Mouse (Mus musculus) Patski (cell line): ENCODE results near the gene Neurl3. TPM values are rescaled to one million over a fixed set of nuclear protein-coding genes. Genes with fewer than 3 reads are reported as not detected.

Experiments used
- ATAC-seq: fragments of 100-300 bp; one replicate; pipeline ENCODE4 v1.8.0; 2021
- CTCF ChIA-PET: fragments of 350-600 bp; sonication (Branson Sonifier 250); formaldehyde crosslinking; loops from one replicate; lab custom pipeline; 2022; ENCODE audit warnings: inconsistent platforms; lab: Charles Lee
- POLR2A ChIA-PET: fragments of 350-600 bp; sonication (Branson Sonifier 250); formaldehyde crosslinking; loops from one replicate; lab custom pipeline; 2022; ENCODE audit warnings: antibody characterized with exemption, inconsistent platforms; lab: Charles Lee
- DNase-seq: peaks from one replicate; pipeline ENCODE4 v3.0.0-alpha.2; 2011; ENCODE audit warnings: low read depth, low spot score
- H3K27me3 ChIP-seq: fragments of 371-371 bp; one replicate; pipeline ENCODE4 v1.5.1; 2021
- CTCF ChIP-seq: fragments of 100-300 bp; IDR thresholded peaks from one replicate; pipeline ENCODE4 v1.5.1; 2021
- in situ Hi-C: fragments of 300-500 bp; cut with MboI; formaldehyde crosslinking; loops from 3 replicates; pipeline ENCODE4 v1.11.1; 2018; ENCODE audit warnings: low pct_unique_long_range_greater_than_20kb, mixed read lengths
- polyA plus RNA-seq: library from polyadenylated mRNA; unstranded; gene quantifications from one replicate; pipeline ENCODE4 v1.2.3, GENCODE M21; 2021

Gene Neurl3
- polyA plus RNA-seq, 1 experiment from 2014 or later = 2.7 TPM

DNA sequence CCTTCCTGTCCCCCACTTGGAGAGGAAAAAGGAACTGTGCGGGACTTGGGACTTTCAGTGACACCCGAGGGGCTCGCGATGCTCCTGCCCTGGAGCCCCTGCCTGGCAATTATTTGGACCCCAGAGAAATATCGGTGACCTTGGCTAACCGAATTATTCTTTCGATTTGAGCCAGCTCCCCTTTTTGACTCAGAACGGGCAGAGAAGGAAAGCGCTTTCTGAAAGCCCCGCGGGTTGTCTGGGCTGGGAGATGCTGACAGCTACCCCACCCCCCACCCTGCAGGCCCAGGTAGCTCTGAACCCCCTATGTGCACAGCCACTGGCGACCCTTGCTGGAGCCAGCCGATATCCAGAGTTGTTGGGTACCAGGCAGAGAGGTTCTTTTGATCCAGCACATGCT, 24.6 kb upstream of the Neurl3 start:
- H3K27me3 ChIP-seq = peaks cover 7% of the 10 kb centered on the region

DNA sequence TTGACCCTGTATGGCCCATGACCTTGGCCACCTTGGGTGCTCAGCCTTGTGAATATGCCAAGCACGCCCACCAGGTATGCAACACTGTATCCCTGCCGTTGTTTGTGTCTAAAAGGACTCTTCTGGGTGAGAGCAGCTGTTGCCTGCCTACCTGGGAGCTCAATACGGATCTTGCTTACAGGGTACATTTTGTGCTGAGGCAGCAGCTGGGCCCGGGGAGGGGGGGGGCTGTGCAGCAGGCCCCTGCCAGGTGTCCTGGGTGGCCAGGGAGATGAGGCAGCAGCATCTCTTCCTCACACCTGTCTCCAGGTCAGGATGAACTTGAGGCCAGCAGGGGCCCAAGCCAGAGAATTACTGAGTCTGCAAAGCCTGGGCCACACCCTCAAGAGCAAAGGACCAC, 23.6 kb upstream of the Neurl3 start:
- ChIA-PET CTCF (interaction anchor here (1.2 kb wide), 1 partner anchor 14 kb away, joined by 3 read pairs; no protein-coding TSS in a partner anchor), POLR2A (interaction anchor here (0.8 kb wide), 1 partner anchor 13 kb away, joined by 3 read pairs; no protein-coding TSS in a partner anchor)
- in situ Hi-C loops = no loop called here
- no peak for TF ChIP-seq CTCF
- DNase-seq (no peak), ATAC-seq (no peak)
- H3K27me3 ChIP-seq = peaks cover 7% of the 10 kb centered on the region

More for the DNA sequence above, 24.6 kb upstream of the Neurl3 start:
- in situ Hi-C loops = no loop called here
- no peak for ATAC-seq
- DNase-seq = no peak
- POLR2A ChIA-PET = no interaction called here
- CTCF ChIA-PET = interaction anchor here (1.2 kb wide), 1 partner anchor 15 kb away, joined by 3 read pairs; no protein-coding TSS in a partner anchor
- no peak for TF ChIP-seq CTCF

DNA sequence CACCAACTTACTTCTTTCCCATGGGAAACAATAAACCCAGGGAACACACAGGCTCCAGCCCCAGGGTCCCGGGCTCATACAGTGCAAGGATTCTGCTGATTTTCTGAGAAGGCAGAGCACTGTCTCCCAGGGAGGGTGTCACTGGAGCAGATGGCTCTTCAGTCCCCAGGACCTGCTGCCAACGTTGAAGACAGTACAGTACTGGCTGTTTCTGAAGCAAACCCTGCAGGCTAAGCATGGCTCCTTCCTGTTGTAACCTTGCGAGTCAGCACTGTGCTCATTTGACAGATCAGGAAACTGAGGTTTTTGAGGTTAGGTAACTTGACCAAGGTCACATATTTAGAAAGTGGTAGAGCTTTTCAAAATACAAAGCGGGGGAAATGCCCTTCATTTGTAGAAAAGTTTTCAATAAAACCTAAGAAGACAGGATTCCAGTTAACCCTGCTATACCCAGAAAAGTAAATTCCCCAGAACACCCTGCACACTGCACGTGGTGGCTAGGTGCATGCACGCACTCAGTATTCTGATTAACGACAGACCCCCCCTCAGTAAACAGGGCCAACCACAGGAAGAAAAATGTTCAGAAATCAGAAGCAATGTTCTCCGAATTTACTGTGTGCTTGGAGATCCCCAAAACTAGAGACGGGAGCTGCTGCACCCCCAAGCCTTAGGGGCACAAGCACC, 22.1 kb upstream of the Neurl3 start:
- POLR2A ChIA-PET = no interaction called here
- no peak for TF ChIP-seq CTCF
- DNase-seq (no peak), ATAC-seq (no peak)
- H3K27me3 ChIP-seq = peaks cover 3% of the 10 kb centered on the region
- CTCF ChIA-PET = no interaction called here
- in situ Hi-C loops = no loop called here

- no peak for TF ChIP-seq CTCF
- DNase-seq = no peak
- ChIA-PET POLR2A (no interaction called here), CTCF (interaction anchor here (1.1 kb wide), 1 partner anchor 10 kb away, joined by 4 read pairs; no protein-coding TSS in a partner anchor)
- in situ Hi-C loops = no loop called here
- no peak for ATAC-seq
- peaks cover 3% of the 10 kb centered on the region for H3K27me3 ChIP-seq
Observed at GRCm38 (mm10) chr1:36294402-36294801, 19.9 kb upstream of the Neurl3 start.

DNA sequence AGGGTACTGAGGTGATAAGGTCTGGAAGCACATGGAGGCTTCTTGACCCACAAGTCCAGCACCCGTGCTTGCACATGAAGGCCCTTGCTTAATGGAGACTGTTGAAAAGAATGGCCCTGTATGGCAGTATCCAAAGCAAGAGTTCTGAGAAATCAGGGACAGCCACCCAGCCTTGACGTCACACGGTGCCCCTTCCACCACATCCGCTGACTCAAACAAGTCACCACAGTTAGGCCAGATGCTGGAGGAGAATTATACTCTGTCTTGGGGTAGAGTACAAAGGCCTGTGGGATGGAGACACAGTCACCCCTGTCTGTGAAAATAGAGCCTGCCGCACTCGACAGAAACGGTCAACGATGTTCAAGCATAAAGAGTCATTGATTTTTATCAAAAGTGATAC, 19.0 kb upstream of the Neurl3 start:
- ChIA-PET CTCF (no interaction called here), POLR2A (no interaction called here)
- no peak for DNase-seq
- in situ Hi-C loops = no loop called here
- H3K27me3 ChIP-seq = peaks cover 3% of the 10 kb centered on the region
- TF ChIP-seq CTCF = no peak
- ATAC-seq = no peak

- in situ Hi-C loops = no loop called here
- ATAC-seq = no peak
- no peak for TF ChIP-seq CTCF
- CTCF ChIA-PET = no interaction called here
- POLR2A ChIA-PET = no interaction called here
- no peaks in the 10 kb centered on the region for H3K27me3 ChIP-seq
- DNase-seq = no peak
Observed at GRCm38 (mm10) chr1:36281849-36282248, 7.4 kb upstream of the Neurl3 start.

- in situ Hi-C loops = no loop called here
- CTCF ChIA-PET = interaction anchor here (1.9 kb wide), 1 partner anchor 31 kb away, joined by 5 read pairs; no protein-coding TSS in a partner anchor
- H3K27me3 ChIP-seq = no peaks in the 10 kb centered on the region
- peak; percentile 77 for ATAC-seq
- POLR2A ChIA-PET = no interaction called here
- no peak for TF ChIP-seq CTCF
- peak; percentile 47 for DNase-seq
Observed at GRCm38 (mm10) chr1:36280938-36281337, 6.5 kb upstream of the Neurl3 start.

GRCm38 (mm10) chr1:36279202-36279601, 4.7 kb upstream of the Neurl3 start:
- no peaks in the 10 kb centered on the region for H3K27me3 ChIP-seq
- CTCF ChIA-PET = interaction anchor here (0.6 to 1.9 kb wide), 4 partner anchors 15 to 127 kb away, joined by 3 to 5 read pairs (median 4); no protein-coding TSS in a partner anchor
- DNase-seq (peak; percentile 46), ATAC-seq (peak; percentile 54)
- no peak for TF ChIP-seq CTCF
- in situ Hi-C loops = loop anchor here (5.0 kb wide), 1 partner anchor 132 kb away; no protein-coding TSS in a partner anchor
- POLR2A ChIA-PET = no interaction called here

DNA sequence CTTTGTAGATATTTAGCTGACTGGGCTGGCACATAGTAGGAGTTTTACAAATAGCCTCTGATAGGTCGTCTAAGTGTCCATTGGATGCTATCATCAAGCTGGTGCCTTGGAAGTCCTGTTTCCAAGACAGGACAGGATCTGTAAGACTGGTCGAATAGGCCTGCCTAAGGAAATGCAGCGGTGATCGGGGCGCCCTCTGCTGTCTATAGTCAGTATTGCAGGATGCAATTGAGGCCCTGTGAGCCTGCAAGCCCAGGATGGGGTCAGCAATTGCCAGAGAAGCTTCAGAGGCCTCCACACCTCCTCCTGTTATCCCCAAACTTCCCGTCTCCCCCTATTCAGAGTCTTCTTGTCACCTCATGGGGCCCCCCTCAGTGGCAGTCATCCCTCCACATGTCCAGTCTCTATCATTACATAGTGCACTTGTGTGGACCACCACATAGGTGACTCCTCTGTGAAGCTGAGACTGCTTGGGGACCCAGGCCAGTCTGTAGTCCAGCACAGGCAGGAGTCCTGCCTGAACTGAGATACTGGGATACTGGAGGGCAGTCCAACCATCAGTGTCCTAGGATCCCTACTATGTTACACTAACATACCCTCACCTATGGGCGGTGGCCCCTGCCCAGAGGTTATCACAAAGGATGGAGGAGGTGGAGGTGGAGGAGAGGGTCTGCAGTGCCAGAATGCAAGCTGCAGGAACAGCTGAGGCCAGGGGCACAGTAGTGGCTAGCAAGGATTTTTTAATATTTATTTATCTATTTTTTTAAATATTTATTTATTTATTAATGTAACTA, 3.0 kb upstream of the Neurl3 start:
- CTCF ChIA-PET = interaction anchor here (0.8 to 1.7 kb wide), 4 partner anchors 8 to 143 kb away, joined by 3 to 8 read pairs (median 4); no protein-coding TSS in a partner anchor
- ATAC-seq = no peak

GRCm38 (mm10) chr1:36275635-36276389, 1.3 kb upstream of the Neurl3 start:
- in situ Hi-C loops = loop anchor here (5.0 kb wide), 1 partner anchor 129 kb away; no protein-coding TSS in a partner anchor
- H3K27me3 ChIP-seq = no peaks in the 10 kb centered on the region
- DNase-seq (no peak), ATAC-seq (no peak)
- TF ChIP-seq CTCF = no peak
- POLR2A ChIA-PET = interaction anchor here (0.6 kb wide), 1 partner anchor 13 kb away, joined by 3 read pairs; no protein-coding TSS in a partner anchor
- CTCF ChIA-PET = no interaction called here

More for the DNA sequence above, 3.0 kb upstream of the Neurl3 start:
- H3K27me3 ChIP-seq = no peaks in the 10 kb centered on the region
- in situ Hi-C loops = loop anchor here (5.0 kb wide), 1 partner anchor 130 kb away; no protein-coding TSS in a partner anchor
- DNase-seq = no peak
- POLR2A ChIA-PET = no interaction called here
- TF ChIP-seq CTCF = no peak
